Mouse (Mus musculus) hindbrain, embryonic 16.5 days (tissue): ENCODE data around the gene Ppfia2. TPM values are rescaled to one million over a fixed set of nuclear protein-coding genes. Genes with fewer than 3 reads are reported as not detected.
A peak's percentile ranks its signal among the peaks of the same experiment; 100 is the strongest.

Experiments used
- ATAC-seq: fragments of 200-750 bp; cut with Nextera tagmentation; 2 replicates; pipeline ENCODE4 v1.8.0; 2017; ENCODE audit warnings: moderate TSS enrichment, moderate library complexity
- H3K27ac ChIP-seq: fragments of 300-500 bp; sonication (generic); 2 replicates; pipeline ENCODE4 v1.5.1; 2014; ENCODE audit warnings: low read depth, mild to moderate bottlenecking, control low read depth, low read length, moderate library complexity
- H3K27me3 ChIP-seq: fragments of 300-500 bp; sonication (generic); replicated peaks from 2 replicates; pipeline ENCODE4 v1.6.1; 2014; ENCODE audit warnings: low read length; ENCODE audit not compliant: control insufficient read depth, insufficient read depth
- H3K36me3 ChIP-seq: fragments of 300-500 bp; sonication (generic); 2 replicates; pipeline ENCODE4 v1.6.1; 2014; ENCODE audit warnings: mild to moderate bottlenecking, low read length, moderate library complexity, mixed read lengths; ENCODE audit not compliant: control insufficient read depth, insufficient read depth
- H3K4me1 ChIP-seq: fragments of 300-500 bp; sonication (generic); 2 replicates; pipeline ENCODE4 v1.6.1; 2014; ENCODE audit warnings: low read depth, low read length; ENCODE audit not compliant: control insufficient read depth, insufficient read depth
- H3K4me2 ChIP-seq: fragments of 300-500 bp; sonication (generic); 2 replicates; pipeline ENCODE4 v1.6.1; 2014; ENCODE audit warnings: mild to moderate bottlenecking, low read length, control low read depth, moderate library complexity
- H3K4me3 ChIP-seq: fragments of 300-500 bp; sonication (generic); 2 replicates; pipeline ENCODE4 v1.5.1; 2014; ENCODE audit warnings: mild to moderate bottlenecking, low read length, control low read depth, moderate library complexity
- H3K9ac ChIP-seq: fragments of 300-500 bp; sonication (generic); 2 replicates; pipeline ENCODE4 v1.6.1; 2014; ENCODE audit warnings: low read depth, mild to moderate bottlenecking, control low read depth, low read length, moderate library complexity
- H3K9me3 ChIP-seq: fragments of 300-500 bp; sonication (generic); 2 replicates; pipeline ENCODE4 v1.6.1; 2014; ENCODE audit warnings: mild to moderate bottlenecking, low read length, moderate library complexity; ENCODE audit not compliant: control insufficient read depth
- WGBS: fragments of 180-500 bp; shearing (Covaris S2); extraction: QIAGEN DNeasy Blood & Tissue Kit; methylation state at CpG from one replicate; pipeline ENCODE4 v1.1.7; 2014; 5-methylcytosine and 5-hydroxymethylcytosine counted together
- polyA plus RNA-seq: library from polyadenylated mRNA; unstranded; fragments of >200 nt; fragmentation: Nextera tagmentation; extraction: Ambion mirVana; gene quantifications from 2 replicates; pipeline ENCODE4 v1.2.1, GENCODE M21; 2015

The Ppfia2 gene
- polyA plus RNA-seq, 1 experiment from 2014 or later: 29.3 TPM

DNA sequence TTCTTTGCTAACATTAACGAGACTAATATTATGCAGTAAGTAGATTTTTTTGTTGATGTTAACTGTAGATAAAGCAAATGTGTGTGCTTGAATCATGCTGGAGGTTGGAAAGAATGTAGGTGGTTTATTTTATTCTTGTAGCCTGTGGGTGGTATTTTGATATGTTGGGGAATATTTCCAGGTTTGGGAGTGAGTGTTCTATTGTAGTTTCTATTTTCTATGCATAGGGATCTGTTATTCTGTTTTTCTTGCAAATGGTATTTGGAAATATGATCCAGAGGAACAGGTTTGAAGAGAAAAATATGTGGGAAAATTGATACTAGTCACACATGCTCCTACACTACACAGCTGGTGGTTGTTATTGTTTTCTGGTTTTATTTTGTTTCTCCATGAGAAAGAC, 120.8 kb downstream of the Ppfia2 start:
- Histone ChIP-seq H3K4me2 (no peak overlapping the region), H3K27ac (no peak overlapping the region), H3K4me1 (no peaks in the 10 kb centered on the region), H3K27me3 (no peaks in the 10 kb centered on the region), H3K9ac (no peak overlapping the region), H3K4me3 (no peak overlapping the region), H3K9me3 (no peaks in the 10 kb centered on the region), H3K36me3 (no peaks in the 10 kb centered on the region)
- 93% methylated on average over 1 of the region's 1 CpGs for WGBS
- ATAC-seq: no peak

DNA sequence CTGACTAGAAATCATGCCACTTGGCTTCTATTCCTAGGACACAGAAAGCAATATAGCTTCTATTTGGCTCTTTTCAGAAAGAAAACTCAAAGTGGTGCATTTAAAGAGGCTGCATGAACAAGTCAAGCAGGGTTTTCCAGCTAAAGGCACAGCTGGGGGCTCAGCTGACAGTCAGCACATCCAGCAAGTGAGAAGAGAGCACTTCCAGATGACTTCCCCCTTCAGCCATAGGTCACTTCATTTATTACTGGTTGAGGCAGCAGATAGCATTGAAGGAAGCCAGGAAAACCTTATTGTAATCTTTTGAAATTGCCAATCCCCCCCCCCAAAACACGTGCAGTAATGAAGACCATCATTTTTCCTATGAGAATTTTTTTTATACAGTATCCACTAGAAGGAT, 126.8 kb downstream of the Ppfia2 start:
- WGBS: 39% methylated on average over 1 of the region's 1 CpGs
- ATAC-seq: no peak
- no peaks in the 10 kb centered on the region for H3K9me3 ChIP-seq

DNA sequence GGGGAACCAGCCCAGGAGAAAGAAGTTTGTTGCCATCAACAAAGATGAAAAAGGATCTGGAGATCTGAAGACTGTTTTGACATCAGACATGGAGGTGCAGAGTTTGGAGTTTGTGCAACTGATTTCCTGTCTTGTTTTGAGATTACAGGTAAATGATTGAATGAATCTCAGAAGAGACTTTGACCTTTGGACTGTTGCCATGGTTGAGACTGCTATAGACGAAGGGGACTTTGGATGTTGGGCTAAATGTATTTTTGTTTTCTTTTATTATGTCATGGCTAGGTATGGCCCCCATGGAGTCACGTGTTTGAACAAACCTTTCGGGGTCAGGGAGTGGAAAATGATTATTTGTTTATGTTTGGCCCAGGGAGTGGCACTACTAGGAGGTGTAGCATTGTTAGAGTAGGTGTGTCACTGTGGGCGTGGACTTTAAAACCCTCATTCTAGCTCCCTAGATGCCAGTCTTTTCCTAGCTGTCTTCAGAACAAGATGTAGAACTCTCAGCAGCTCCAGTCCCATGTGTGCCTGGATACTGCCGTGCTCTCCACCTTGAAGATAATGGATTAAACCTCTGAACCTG, 133.3 kb downstream of the Ppfia2 start:
- ATAC-seq: no peak
- Histone ChIP-seq H3K4me3 (no peak overlapping the region), H3K27me3 (no peaks in the 10 kb centered on the region), H3K9me3 (no peaks in the 10 kb centered on the region), H3K4me2 (no peak overlapping the region), H3K36me3 (no peaks in the 10 kb centered on the region), H3K9ac (no peak overlapping the region), H3K4me1 (no peaks in the 10 kb centered on the region), H3K27ac (no peak overlapping the region)
- WGBS: 86% methylated on average over 5 of the region's 5 CpGs

More for the DNA sequence above, 126.8 kb downstream of the Ppfia2 start:
- Histone ChIP-seq H3K4me2 (no peak overlapping the region), H3K9ac (no peak overlapping the region), H3K27me3 (no peaks in the 10 kb centered on the region), H3K4me1 (no peaks in the 10 kb centered on the region), H3K4me3 (no peak overlapping the region), H3K36me3 (no peaks in the 10 kb centered on the region), H3K27ac (no peak overlapping the region)

DNA sequence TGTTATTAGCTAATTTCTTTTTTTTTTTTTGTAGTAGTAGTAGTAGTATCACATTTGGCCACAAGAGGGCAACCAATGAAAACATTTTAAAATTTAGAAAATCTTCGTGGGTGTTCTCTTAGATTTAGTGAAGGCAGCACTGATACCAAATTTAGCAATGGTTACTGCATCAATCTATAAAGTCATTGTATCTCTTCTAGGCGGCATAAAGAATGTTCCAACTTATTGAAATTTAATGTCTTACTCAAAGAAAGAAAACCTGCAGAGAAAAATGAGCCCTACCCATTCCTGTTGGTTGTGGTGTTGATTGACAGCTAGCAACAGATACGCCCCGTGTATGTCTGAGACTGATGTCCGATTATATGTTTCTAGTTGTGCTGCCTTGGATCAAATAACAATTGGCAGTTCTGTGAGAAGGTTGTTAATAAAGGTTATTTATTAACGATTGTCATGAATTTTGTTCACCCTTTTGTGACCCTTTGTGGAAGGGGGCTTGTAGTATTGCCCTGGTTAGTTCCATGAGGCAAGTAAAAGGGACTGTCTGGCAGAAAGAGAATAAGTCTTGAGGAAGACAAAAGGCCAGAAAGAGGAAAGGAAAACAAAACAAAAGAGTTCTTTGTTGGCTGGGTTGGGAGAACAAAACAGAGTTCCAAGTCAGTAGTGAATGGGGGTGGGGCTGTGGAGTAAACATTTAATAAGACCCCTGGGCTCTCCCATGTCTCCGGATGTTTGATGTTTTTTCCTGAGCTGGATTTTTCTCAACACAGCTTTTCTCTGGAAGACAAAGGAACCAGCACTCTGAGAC, 139.2 kb downstream of the Ppfia2 start:
- H3K4me3 ChIP-seq: peak overlapping the region; percentile 26
- H3K9me3 ChIP-seq: no peaks in the 10 kb centered on the region
- peak overlapping the region; percentile 58 for H3K4me2 ChIP-seq
- WGBS: 2% methylated on average over 7 of the region's 7 CpGs
- H3K27ac ChIP-seq: peak overlapping the region; percentile 63; the same call in 1 of the 2 replicates
- ATAC-seq: peak; percentile 82
- no peaks in the 10 kb centered on the region for H3K36me3 ChIP-seq
- H3K9ac ChIP-seq: peak overlapping the region; percentile 33
- H3K27me3 ChIP-seq: no peaks in the 10 kb centered on the region
- H3K4me1 ChIP-seq: peaks cover 4% of the 10 kb centered on the region

DNA sequence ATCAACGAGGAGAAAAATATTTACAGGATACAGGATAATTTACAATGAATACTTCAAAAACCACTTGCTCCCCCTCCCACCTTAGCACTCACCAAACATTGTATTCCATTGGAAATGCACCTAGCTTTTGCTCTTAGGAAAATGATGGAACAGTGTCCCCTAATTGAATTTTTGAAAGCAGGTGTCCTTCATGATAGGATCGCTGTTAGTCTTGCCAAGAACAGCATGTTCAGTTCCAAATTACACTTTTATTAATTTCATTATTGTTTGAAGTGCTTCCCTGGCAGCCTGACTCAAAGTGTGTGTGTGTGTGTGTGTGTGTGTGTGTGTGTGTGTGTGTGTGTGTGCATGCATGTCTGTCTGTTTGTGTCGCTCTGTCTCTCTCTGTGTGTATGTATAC, 140.1 kb downstream of the Ppfia2 start:
- H3K36me3 ChIP-seq: no peaks in the 10 kb centered on the region
- H3K4me1 ChIP-seq: peaks cover 4% of the 10 kb centered on the region
- ATAC-seq: no peak
- H3K27me3 ChIP-seq: no peaks in the 10 kb centered on the region
- no peak overlapping the region for H3K4me2 ChIP-seq
- H3K9me3 ChIP-seq: no peaks in the 10 kb centered on the region
- 40% methylated on average over 3 of the region's 3 CpGs for WGBS
- H3K9ac ChIP-seq: no peak overlapping the region
- H3K4me3 ChIP-seq: no peak overlapping the region
- H3K27ac ChIP-seq: peak overlapping the region; percentile 29; the same call in 1 of the 2 replicates

DNA sequence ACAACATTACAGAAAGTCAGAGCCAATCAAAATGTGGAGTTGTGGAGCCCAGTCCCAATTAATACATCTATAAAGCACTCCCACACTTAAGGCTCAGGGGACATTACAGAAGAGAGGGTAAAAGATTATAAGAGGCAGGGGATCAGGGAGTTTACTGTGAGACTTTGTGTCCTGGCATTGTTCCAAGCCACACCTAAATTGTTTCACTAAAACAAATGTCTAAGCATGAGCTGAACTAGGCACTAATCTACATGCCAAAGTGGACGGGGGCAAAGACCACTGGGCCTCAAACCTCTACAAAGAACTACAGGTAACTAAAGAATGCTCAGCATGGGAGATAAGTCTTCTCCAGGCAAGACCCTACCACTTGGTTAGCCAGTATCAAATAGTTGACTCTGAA, 148.1 kb downstream of the Ppfia2 start:
- no peaks in the 10 kb centered on the region for H3K9me3 ChIP-seq
- H3K36me3 ChIP-seq: no peaks in the 10 kb centered on the region
- H3K4me3 ChIP-seq: no peak overlapping the region
- 58% methylated on average over 1 of the region's 1 CpGs for WGBS
- H3K27me3 ChIP-seq: no peaks in the 10 kb centered on the region
- ATAC-seq: no peak
- H3K4me2 ChIP-seq: no peak overlapping the region
- H3K27ac ChIP-seq: no peak overlapping the region
- no peak overlapping the region for H3K9ac ChIP-seq
- no peaks in the 10 kb centered on the region for H3K4me1 ChIP-seq

DNA sequence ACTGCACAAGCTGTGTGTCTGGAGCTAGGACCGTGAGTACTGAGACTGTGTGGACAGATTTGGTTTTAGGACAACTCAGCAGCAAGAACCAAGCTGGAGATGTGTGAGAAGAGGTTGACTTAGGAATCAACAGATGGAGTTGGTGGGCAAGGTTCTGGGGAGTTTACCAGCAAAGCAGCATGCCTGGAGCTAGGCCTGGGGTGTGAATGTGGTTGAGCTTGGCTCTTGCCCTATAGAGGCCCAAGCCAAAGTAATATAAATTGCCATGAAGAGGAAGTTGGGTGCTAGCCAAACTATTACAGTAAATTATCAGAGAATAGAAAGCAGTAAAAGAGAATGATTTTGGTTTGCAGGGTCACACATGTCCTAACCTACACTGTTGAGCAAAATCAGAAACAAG, 150.8 kb downstream of the Ppfia2 start:
- no peak overlapping the region for H3K4me2 ChIP-seq
- H3K9ac ChIP-seq: no peak overlapping the region
- no peak overlapping the region for H3K27ac ChIP-seq
- 92% methylated on average over 1 of the region's 1 CpGs for WGBS
- H3K36me3 ChIP-seq: no peaks in the 10 kb centered on the region
- no peak overlapping the region for H3K4me3 ChIP-seq
- no peaks in the 10 kb centered on the region for H3K27me3 ChIP-seq
- no peak for ATAC-seq
- no peaks in the 10 kb centered on the region for H3K4me1 ChIP-seq
- no peaks in the 10 kb centered on the region for H3K9me3 ChIP-seq

DNA sequence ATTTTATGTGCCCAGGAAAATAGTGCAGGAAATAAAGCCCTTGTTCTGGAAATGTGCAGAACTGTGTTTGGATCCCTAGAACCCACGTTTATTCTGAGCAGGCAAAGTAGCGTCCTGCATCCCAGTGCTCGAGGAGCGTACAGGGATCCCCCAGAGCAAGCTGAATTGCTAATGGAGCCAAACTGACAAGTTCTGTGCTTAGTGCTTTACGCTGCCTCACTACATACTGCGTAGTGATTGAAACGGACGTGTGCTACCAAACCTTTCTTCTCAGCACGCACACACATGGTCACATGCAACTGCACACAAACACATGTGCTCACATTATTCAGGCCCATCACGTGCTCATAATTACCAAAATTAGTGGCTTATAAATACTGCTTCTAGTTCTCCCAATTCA, 153.2 kb downstream of the Ppfia2 start:
- WGBS: 71% methylated on average over 10 of the region's 10 CpGs
- no peaks in the 10 kb centered on the region for H3K36me3 ChIP-seq
- no peak overlapping the region for H3K4me2 ChIP-seq

DNA sequence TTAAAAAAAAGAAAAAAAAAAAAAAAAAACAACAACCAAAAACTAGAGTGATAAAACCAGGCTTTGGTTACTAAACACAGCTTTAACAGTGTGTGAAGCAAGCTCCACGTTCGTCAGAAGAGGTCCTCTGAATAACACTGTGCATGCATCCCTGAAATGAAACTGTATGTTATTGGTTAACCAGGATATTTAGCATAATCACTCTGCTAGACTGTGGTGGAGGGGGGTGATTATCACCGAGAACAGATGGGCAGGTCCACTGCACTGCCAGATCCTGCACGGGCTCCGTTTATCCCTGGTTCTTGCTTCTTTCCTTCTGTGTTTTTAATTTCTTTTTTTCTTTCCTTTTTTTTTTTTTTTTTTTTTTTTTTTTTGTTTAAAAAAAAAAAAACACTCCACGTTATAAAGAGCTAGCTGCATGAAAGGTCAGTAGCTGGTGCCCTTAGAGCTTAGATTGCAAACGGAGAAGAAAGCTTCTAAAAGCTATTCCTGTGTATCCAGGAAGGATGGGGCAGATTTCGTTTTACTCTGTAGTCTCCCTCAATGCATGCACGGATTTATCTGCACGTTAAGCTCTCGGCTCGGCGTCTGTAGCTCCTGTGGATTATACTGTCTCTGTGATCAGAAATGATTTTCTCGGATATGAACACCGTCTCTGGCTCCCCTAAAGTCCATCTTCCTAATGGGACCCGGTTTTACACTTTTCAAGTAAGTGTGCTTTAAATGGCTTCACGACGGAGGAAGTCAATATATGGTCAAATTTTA, 162.2 kb downstream of the Ppfia2 start:
- H3K4me3 ChIP-seq: peak overlapping the region; percentile 30
- WGBS: 30% methylated on average over 18 of the region's 18 CpGs
- ATAC-seq: peak; percentile 96
- peak overlapping the region; percentile 53 for H3K4me2 ChIP-seq
- H3K4me1 ChIP-seq: peaks cover 3% of the 10 kb centered on the region
- H3K9ac ChIP-seq: peak overlapping the region; percentile 19; the same call in 1 of the 2 replicates
- H3K27me3 ChIP-seq: no peaks in the 10 kb centered on the region
- H3K27ac ChIP-seq: no peak overlapping the region
- H3K36me3 ChIP-seq: no peaks in the 10 kb centered on the region
- H3K9me3 ChIP-seq: no peaks in the 10 kb centered on the region

More for the DNA sequence above, 153.2 kb downstream of the Ppfia2 start:
- no peak for ATAC-seq
- Histone ChIP-seq H3K4me1 (no peaks in the 10 kb centered on the region), H3K27me3 (no peaks in the 10 kb centered on the region), H3K4me3 (no peak overlapping the region), H3K9ac (no peak overlapping the region), H3K9me3 (no peaks in the 10 kb centered on the region), H3K27ac (no peak overlapping the region)
